Mouse (Mus musculus) left cerebral cortex, adult 9 months (tissue): ENCODE measurements around the gene Neo1.
A peak's percentile ranks its signal among the peaks of the same experiment; 100 is the strongest.
"Not testable (repeated sequence)": the region's sequence is repeated elsewhere in the genome, so short reads cannot be mapped to it uniquely, and the experiment has no call there.

Experiments
- DNase-seq, 2 experiments: peaks; one replicate each; pipeline ENCODE4 v3.0.0; 2022; ENCODE audit warnings: low spot score in 2 of 2

The Neo1 gene

GRCm38 (mm10) chr9:58989255-58989928, 46.8 kb downstream of the Neo1 start:
- no peak for DNase-seq

DNA sequence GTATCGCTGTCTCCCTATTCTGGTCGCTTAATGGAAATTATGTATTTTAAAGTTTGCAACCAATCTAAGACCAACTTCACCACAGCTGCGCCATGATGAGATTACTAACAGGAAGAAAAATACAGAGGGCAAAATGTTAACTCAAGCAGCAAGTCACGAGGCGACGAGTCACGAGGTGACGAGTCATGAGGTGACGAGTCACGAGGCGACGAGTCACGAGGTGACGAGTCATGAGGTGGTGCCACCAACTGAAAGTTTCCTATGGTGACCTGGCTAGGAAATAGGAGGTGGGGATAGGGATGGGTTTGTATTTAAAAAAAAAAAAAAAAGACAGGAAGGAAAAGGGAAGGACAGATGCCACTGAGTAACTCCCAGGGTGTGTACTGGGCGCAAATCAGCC, 57.2 kb downstream of the Neo1 start:
- no peak for DNase-seq

DNA sequence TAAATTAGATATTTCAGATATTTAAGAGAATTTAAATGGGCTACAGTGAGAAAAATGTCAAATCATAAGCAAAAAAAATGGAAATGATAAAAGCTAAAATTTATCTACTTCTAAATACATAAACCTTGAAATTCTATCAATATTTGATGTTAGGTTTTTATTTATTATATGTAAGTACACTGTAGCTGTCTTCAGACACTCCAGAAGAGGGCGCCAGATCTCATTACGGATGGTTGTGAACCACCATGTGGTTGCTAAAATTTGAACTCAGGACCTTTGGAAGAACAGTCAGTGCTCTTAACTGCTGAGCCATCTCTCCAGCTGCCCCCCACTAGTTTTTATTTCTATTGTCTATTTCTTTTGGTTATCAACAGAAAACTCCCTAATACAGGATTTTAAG, 65.1 kb downstream of the Neo1 start:
- not testable (repeated sequence) for DNase-seq

GRCm38 (mm10) chr9:58967371-58967770, 68.9 kb downstream of the Neo1 start:
- no peak for DNase-seq

DNA sequence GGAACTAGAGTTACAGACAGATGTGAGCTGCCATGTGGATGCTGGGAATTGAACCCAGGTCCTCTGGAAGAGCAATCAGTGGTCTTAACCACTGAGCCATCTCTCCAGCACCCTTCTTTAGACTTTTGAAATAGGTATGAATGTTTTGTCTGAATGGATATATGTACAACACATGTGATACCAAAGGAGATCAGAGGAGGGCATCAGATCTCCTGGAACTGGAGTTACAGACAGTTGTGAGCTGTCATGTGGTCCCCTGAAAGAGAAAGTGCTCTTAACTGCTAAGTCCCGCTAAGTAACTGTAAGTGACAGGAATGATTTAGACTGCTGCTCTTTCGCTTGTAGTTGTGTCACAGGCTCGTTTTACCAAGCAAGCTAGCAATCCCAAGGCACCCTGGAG, 80.7 kb downstream of the Neo1 start:
- no peak for DNase-seq

DNA sequence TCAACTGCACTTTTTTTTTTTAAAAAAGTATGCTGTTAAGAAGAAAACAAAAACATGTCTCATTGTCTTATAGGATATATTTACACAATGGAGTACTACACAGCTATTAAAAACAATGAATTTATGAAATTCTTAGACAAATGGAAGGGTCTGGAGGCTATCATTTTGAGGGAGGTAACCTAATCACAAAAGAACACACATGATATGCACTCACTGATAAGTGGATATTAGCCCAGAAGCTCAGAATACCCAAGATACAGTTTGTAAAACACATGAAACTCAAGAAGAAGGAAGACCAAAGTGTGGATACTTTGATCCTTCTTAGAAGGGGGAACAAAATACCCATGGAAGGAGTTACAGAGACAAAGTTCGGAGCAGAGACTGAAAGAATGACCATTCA, 90.3 kb downstream of the Neo1 start:
- DNase-seq, result not testable (repeated sequence)

- no peak for DNase-seq
These were observed 101.5 kb downstream of the Neo1 start for GRCm38 (mm10) chr9:58934776-58935175.

- peak in 1 of 2 experiments; percentile 43 for DNase-seq
These were observed 108.1 kb downstream of the Neo1 start for GRCm38 (mm10) chr9:58928103-58928502.

DNA sequence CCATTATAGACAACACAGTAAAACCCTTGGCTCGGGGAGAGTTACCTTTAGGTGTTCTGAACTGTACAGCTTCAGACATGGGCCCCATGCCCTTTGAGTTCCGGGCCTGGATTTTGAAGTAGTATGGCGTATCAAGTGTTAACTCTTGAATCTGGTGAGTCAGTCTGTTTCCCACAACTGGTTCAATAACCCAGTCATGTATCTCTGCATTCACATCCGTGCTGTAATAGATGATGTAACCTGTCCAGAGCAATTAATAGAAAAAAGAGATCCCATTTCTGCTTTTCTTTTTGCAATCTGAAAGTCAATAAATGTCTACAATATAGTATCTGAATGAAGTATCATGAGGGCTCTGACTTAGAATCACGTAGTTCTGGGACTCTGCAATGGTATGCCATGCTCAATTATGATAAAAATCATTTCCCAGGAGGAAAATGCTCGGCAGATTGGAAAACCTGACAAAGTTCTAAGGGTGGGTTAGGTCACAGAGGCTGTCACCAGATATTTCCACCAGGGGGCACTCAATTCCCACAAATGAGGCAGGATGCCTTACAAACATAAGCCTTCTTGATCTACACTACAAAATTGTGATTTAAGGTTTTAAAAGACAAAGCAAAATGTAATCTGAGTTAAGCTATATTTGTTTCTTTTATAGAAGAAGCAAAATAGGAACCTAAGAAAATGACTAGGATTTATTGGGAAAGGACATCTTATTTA, 133.2 kb downstream of the Neo1 start:
- peak in 1 of 2 experiments; percentile 53 for DNase-seq

DNA sequence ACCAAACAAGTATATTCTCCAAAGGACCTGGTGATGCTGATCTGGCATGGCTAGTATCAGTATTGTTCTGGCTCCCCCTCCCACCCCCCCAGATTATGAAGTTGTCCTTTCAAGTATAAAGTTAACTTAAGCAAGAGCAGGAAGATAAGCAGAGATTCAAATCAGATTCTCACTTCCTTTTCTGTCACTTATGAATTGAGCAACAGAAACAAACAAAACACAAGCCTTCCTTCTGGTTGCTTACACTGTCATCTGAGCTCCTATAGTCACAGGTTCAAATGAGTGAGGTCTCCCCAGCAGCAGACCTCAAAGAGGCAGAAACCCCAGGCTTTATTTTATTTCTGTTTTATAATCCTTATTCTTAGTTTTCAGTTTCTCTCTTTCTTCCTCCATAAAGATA, 136.6 kb downstream of the Neo1 start:
- no peak for DNase-seq

- DNase-seq, result no peak
These were observed 144.2 kb downstream of the Neo1 start for GRCm38 (mm10) chr9:58891840-58892640.

DNA sequence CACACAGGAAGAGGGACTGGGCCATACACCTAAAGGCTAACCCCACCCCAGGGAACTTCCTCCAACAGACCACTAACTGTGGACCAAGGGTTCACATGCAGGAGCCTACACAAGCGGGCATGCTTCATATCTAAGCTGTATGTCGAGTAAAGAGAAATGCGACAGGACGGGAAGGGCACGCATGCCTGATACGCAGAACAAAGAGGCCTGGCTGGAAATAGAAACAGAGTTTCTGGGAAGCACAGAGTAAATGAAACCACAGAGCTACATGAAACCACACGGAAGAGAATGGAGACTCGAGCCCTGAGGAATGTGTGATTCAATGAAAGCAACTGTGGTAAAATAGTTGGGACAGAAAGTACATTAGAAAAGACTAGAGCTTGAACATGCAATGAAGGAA, 145.3 kb downstream of the Neo1 start:
- no peak for DNase-seq

GRCm38 (mm10) chr9:58889782-58890448, 146.3 kb downstream of the Neo1 start:
- no peak for DNase-seq

GRCm38 (mm10) chr9:58882686-58883085, 153.6 kb downstream of the Neo1 start:
- DNase-seq, result no peak

GRCm38 (mm10) chr9:58879836-58880235, 156.4 kb downstream of the Neo1 start:
- DNase-seq, result no peak

DNA sequence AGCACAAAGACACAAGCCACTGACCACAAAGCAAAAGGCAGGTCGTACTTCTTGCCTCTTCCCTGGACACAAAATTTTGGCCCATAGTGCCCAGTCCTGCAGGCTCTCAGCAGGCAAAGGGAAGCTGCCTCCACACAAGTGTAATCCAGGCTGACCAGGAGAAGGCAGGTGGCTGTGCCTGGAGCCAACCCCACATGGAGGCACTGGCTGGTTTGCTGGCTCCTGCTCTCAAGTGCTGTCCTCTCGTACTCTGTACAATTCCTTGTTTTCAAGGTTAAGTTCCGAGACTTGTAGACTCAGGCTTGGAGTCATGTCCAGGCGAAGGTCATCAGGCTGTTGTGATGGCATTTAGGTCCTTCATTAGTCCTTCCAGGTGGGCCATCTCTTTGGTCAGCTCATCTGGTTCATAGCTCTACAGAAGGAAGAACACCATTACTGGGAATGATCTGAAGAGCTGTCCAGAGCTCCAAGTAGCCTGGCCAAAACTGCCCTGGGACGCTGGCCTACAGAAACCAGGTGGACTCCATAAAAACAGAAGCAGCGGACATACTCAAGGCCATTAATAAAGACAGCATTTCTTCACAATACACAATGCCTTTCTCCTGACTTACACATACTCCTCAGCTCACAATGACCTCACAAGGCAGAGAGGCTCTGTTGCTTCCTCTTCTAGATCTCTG, 159.2 kb downstream of the Neo1 start:
- no peak for DNase-seq

DNA sequence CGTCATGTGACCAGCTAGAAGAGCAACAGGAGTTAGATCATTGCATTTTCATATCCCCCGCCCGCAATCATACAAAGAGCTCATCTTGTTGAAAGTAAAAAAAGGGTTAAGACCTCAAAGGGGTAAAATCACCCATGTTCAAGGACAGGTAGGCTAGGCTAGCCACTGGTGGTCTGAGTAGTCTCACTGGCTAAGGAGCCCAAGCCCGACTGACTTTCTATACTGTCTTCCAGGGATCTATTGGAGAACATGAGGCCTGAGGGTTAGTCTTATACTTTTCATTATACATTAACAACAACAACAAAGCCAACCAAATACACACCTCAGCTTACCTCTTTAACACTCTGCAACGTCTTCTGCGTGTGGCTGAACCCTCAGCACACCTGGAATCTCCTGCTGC, 160.8 kb downstream of the Neo1 start:
- DNase-seq, result no peak

DNA sequence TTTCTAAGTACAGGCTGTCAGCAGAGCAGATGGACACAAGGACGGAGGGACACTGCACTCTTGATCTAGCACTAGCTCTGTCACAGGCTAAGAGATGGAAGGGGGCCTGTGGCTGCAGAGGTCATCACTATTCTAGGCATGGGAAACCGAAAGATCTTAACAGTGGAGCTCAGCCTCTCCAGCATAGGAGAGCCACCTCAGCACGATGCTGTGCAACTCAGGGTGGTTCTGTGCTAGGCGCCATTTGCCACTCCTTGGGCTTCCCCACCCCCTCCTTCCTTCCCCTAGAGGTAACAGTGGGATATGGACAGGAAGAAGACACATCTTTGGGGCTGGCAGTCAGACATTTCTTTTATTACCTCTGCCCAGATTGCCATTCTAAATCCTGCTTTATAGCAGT, 161.9 kb downstream of the Neo1 start:
- no peak for DNase-seq

DNA sequence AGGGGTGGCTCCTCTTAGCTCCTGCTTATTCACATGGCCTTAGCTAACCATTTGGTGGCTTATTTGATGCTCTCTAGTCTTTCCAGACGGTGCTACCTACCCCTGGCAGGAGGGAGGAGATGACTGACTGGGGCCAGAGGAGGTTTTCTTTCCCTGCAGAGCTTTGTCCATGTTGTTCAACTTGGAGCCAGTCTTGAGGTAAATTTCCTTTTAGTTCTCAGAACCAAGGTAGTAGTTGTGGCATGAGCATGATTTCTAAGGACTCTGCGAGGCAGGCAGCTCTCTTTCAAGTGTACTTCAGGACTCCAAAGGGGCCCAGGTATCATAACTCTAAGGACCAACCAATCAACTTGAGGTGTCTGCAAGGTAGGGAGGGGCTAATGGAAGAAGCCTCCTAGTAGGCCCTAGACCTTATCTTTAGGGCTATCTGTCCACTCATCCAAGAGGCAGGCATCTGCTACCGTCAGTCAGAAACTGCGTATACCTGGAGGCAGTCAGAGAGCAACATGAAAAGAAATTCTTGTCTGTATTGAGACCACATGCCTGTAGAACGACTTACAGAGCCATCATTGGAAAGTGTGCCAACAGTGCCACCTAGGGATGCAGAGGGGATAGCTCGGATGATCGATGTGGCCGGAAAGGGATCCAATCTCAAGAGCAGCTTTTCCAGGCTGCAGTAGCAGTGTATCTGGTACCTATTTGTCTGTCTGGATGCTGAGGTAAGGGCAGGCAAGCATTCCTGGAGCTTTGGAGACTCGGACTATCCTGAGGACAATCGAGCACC, 162.5 kb downstream of the Neo1 start:
- peak; percentile 23 to 78 for DNase-seq

DNA sequence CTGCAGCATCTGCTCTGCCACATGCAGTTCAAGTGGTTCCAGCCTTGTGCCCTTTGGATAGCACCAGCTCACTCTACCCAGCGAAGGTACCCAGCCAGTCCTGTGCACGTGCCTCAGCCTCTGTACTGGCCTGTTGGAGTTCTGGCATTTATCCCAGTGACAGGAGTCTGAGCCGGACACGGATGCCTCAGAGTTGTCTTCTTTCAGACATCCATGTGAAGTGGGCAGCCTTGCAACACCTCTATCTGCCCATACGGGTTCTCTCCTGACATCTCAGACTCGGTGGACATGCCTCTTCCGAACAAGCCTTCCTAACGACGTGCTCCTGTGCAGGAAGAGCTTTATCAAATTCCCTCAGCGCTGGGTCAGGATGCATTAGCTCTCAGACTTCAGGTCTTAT, 165.1 kb downstream of the Neo1 start:
- DNase-seq, result no peak

- DNase-seq, result no peak
These were observed 172.4 kb downstream of the Neo1 start for GRCm38 (mm10) chr9:58863826-58864225.
